Mouse (Mus musculus): ENCODE data around the gene Igsf8.

- TF ChIP-seq CTCF (IDR thresholded peaks at IDR 0.05; ENCODE audit: low read depth) (no peak), EP300 (IDR thresholded peaks at IDR 0.05; ENCODE audit: low read depth) (no peak)
Observed at GRCm38 (mm10) chr1:172352001-172352400, 90.6 kb downstream of the Igsf8 start.
